Mouse (Mus musculus): ENCODE measurements at regions not wholly inside any gene's neighbourhood (a gene's known extent, or its start where the extent isn't known, plus 50 kb on each side); places are given as distances from the start of the nearest gene placed in this dataset.

DNA sequence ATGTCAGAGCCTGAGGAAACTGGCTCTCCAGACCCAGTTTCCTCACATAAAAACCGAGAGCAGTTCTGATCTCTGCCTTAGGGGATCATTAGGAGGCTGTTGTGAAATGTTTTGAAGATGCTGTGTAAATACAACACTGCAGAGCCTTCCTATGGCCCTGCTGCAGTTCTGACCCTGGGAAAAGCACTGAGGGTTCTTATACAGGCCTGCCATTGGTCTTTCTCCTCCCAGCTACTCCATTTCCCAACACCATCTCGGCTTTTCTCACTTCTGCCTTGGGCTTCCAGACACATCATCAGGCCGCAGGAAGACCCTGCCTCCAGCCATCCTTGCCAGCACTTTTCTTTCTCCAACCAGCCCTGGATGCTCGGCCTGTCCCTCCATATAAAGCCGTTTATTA, 181.9 kb upstream of the Bmper start:
- no peaks in the 10 kb centered on the region for H3K4me1 ChIP-seq (replicated peaks; ENCODE audit: control insufficient read depth, insufficient read depth, low read length)
- H3K4me3 ChIP-seq (ENCODE audit: control insufficient read depth, insufficient read depth, low read length) = no peak overlapping the region
- WGBS = 92% methylated on average over 5 of the region's 5 CpGs
- no peaks in the 10 kb centered on the region for H3K36me3 ChIP-seq (ENCODE audit: control insufficient read depth, insufficient read depth, low read length)
- no peaks in the 10 kb centered on the region for H3K27me3 ChIP-seq (ENCODE audit: control insufficient read depth, insufficient read depth, low read length)
- DNase-seq = no peak
- H3K27ac ChIP-seq (ENCODE audit: control insufficient read depth, insufficient read depth, low read length) = no peak overlapping the region
- TF ChIP-seq POLR2A (IDR thresholded peaks at IDR 0.05; ENCODE audit: control insufficient read depth, extremely low read depth, insufficient read depth, low read length, poor library complexity) = no peak
- no peak for TF ChIP-seq CTCF (IDR thresholded peaks at IDR 0.05; ENCODE audit: borderline replicate concordance, control insufficient read depth, extremely low read depth, insufficient read depth, low read length, poor library complexity)

DNA sequence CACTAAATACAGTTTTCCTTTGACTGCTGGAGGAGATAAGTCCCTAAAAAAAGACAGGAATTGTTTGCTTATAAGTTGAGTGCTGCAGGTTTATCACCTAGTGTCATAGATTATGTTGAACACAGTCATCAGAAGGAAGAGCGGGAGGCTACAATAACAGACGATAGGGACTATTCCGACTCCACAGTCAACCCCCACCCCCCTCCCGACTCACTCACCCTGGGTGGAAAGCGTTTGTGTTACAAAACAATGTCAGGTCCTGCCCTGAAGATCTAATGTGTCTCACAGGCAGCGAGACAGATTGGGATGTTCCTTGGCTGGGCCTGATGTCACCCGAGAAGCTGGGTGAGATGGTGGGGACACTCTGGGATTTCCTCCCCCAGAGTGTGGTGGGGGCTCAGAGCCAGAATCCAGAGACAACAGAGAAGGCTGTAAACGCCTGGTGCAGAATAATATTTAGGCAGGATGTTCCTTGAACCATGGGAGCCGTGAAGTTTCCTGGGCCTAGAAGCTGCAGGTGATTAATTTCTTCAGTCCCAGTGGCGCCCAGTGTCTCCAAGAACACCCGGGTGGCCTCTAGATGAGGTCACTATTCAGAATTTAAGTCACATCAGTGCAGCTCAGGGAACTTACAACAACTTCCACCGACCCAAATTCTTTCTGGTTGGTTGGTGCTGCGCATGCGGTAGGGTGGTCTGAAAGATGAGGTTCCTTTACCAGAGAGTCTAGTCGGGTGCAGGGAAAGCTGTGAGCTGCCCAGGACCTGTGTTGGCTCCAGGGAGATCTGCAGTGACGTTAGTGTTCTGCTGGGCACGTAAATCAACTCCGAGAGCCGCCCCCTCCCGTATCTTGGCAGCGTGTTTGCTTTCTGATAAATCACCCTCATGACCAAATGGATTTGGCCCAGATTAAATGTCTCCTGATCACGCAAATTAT, 181.1 kb upstream of the Bmper start:
- TF ChIP-seq CTCF (IDR thresholded peaks at IDR 0.05; ENCODE audit: borderline replicate concordance, control insufficient read depth, extremely low read depth, insufficient read depth, low read length, poor library complexity) = no peak
- no peak for TF ChIP-seq POLR2A (IDR thresholded peaks at IDR 0.05; ENCODE audit: control insufficient read depth, extremely low read depth, insufficient read depth, low read length, poor library complexity)
- Histone ChIP-seq H3K4me1 (replicated peaks; ENCODE audit: control insufficient read depth, insufficient read depth, low read length) (no peaks in the 10 kb centered on the region), H3K27me3 (ENCODE audit: control insufficient read depth, insufficient read depth, low read length) (no peaks in the 10 kb centered on the region), H3K27ac (ENCODE audit: control insufficient read depth, insufficient read depth, low read length) (no peak overlapping the region), H3K36me3 (ENCODE audit: control insufficient read depth, insufficient read depth, low read length) (no peaks in the 10 kb centered on the region), H3K4me3 (ENCODE audit: control insufficient read depth, insufficient read depth, low read length) (no peak overlapping the region)
- no peak for DNase-seq
- 91% methylated on average over 22 of the region's 22 CpGs for WGBS

DNA sequence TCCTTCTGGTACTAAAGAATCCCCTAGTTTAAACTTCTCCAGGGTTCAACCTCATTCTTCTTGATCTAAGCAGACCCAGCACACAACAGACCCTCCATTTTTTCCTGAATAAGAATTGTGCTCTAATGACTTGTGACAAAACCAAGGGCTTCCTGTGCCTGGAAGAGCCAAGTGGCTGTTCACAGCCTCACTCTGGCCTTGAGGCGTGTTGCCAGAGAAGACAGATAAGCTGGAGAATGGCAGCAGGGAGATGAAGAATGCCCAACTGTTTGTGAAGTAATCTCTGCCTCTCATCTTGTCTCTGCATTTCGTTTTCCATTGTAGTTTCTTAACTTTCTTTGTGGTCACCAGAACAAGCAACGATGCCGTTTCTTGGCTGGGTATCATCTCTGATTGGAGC, 179.9 kb upstream of the Bmper start:
- no peak overlapping the region for H3K4me3 ChIP-seq (ENCODE audit: control insufficient read depth, insufficient read depth, low read length)
- no peaks in the 10 kb centered on the region for H3K4me1 ChIP-seq (replicated peaks; ENCODE audit: control insufficient read depth, insufficient read depth, low read length)
- DNase-seq = no peak
- WGBS = 83% methylated on average over 4 of the region's 4 CpGs
- H3K27ac ChIP-seq (ENCODE audit: control insufficient read depth, insufficient read depth, low read length) = no peak overlapping the region
- no peaks in the 10 kb centered on the region for H3K36me3 ChIP-seq (ENCODE audit: control insufficient read depth, insufficient read depth, low read length)
- no peak for TF ChIP-seq CTCF (IDR thresholded peaks at IDR 0.05; ENCODE audit: borderline replicate concordance, control insufficient read depth, extremely low read depth, insufficient read depth, low read length, poor library complexity)
- no peak for TF ChIP-seq POLR2A (IDR thresholded peaks at IDR 0.05; ENCODE audit: control insufficient read depth, extremely low read depth, insufficient read depth, low read length, poor library complexity)
- H3K27me3 ChIP-seq (ENCODE audit: control insufficient read depth, insufficient read depth, low read length) = no peaks in the 10 kb centered on the region

DNA sequence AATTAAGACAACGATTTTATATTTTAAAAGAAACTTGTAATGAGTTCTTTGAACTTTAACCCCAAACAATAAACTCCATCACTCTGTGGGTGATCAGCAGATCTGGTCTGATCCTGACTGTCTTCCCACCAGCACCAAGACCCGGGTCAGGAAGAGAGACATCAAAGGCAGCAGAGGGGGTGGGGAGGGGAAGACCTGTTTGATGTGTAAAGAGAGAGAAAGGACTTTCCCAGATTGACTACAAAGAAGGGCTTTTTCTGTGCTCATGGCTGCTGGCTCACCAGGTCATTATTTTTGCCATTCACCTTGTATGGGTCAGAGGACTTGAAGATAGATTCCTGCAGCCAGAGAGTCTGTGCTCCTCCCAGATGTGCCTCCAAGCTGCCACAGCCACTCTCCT, 177.4 kb upstream of the Bmper start:
- Histone ChIP-seq H3K27ac (ENCODE audit: control insufficient read depth, insufficient read depth, low read length) (no peak overlapping the region), H3K4me1 (replicated peaks; ENCODE audit: control insufficient read depth, insufficient read depth, low read length) (no peaks in the 10 kb centered on the region), H3K36me3 (ENCODE audit: control insufficient read depth, insufficient read depth, low read length) (no peaks in the 10 kb centered on the region), H3K4me3 (ENCODE audit: control insufficient read depth, insufficient read depth, low read length) (no peak overlapping the region), H3K27me3 (ENCODE audit: control insufficient read depth, insufficient read depth, low read length) (no peaks in the 10 kb centered on the region)
- TF ChIP-seq CTCF (IDR thresholded peaks at IDR 0.05; ENCODE audit: borderline replicate concordance, control insufficient read depth, extremely low read depth, insufficient read depth, low read length, poor library complexity) (no peak), POLR2A (IDR thresholded peaks at IDR 0.05; ENCODE audit: control insufficient read depth, extremely low read depth, insufficient read depth, low read length, poor library complexity) (no peak)
- WGBS = 52% methylated on average over 2 of the region's 2 CpGs
- DNase-seq = no peak

DNA sequence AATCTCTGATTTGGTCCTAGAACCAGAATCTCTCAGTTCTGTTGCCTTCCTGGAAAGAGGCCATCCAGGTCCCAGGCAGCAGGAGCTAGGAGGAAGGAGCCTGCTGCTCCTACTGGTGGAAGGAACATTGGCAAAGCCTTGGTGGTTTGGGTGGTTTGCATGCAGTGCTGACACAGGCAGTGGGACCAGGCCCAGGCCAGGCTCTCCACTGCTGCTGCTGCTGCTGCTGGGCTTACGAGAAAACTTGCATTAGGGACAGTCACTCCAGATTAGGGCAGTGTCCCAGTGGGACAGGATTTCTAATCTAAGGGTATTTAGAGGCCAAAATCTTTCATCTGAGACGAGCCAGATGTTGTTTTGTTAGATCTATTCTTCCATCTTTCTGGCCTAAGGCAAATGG, 172.1 kb upstream of the Bmper start:
- no peaks in the 10 kb centered on the region for H3K4me1 ChIP-seq (replicated peaks; ENCODE audit: control insufficient read depth, insufficient read depth, low read length)
- no peak for TF ChIP-seq CTCF (IDR thresholded peaks at IDR 0.05; ENCODE audit: borderline replicate concordance, control insufficient read depth, extremely low read depth, insufficient read depth, low read length, poor library complexity)
- TF ChIP-seq POLR2A (IDR thresholded peaks at IDR 0.05; ENCODE audit: control insufficient read depth, extremely low read depth, insufficient read depth, low read length, poor library complexity) = no peak
- no peaks in the 10 kb centered on the region for H3K27me3 ChIP-seq (ENCODE audit: control insufficient read depth, insufficient read depth, low read length)
- no peaks in the 10 kb centered on the region for H3K36me3 ChIP-seq (ENCODE audit: control insufficient read depth, insufficient read depth, low read length)
- no peak overlapping the region for H3K4me3 ChIP-seq (ENCODE audit: control insufficient read depth, insufficient read depth, low read length)
- H3K27ac ChIP-seq (ENCODE audit: control insufficient read depth, insufficient read depth, low read length) = no peak overlapping the region
- no peak for DNase-seq
- 85% methylated on average over 2 of the region's 2 CpGs for WGBS

DNA sequence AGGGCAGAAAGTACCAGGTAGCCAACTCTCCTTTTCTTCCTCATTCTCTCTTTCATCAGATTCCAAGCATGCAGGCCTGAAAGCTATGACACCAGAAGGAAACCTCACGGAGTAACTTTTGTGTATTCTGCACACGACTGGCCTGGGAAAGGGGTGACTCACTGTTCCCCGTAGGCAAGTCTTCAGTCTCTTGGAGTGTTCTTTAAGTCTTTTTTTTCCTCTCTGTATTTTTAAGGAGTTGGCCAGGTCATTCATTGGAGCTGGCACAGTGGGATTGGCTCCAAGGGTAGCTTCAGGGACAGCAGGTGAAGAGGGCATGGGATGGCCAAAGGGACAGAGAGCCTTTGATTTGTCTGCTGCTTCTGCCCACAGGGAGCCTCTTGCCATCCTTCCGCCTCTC, 163.3 kb upstream of the Bmper start:
- H3K27me3 ChIP-seq (ENCODE audit: control insufficient read depth, insufficient read depth, low read length) = no peaks in the 10 kb centered on the region; the same call in 1 of the 2 replicates
- 96% methylated on average over 4 of the region's 4 CpGs for WGBS
- TF ChIP-seq POLR2A (IDR thresholded peaks at IDR 0.05; ENCODE audit: control insufficient read depth, extremely low read depth, insufficient read depth, low read length, poor library complexity) (no peak), CTCF (IDR thresholded peaks at IDR 0.05; ENCODE audit: borderline replicate concordance, control insufficient read depth, extremely low read depth, insufficient read depth, low read length, poor library complexity) (no peak)

More for the DNA sequence above, 163.3 kb upstream of the Bmper start:
- Histone ChIP-seq H3K4me3 (ENCODE audit: control insufficient read depth, insufficient read depth, low read length) (no peak overlapping the region), H3K4me1 (replicated peaks; ENCODE audit: control insufficient read depth, insufficient read depth, low read length) (peaks cover 9% of the 10 kb centered on the region), H3K36me3 (ENCODE audit: control insufficient read depth, insufficient read depth, low read length) (no peaks in the 10 kb centered on the region), H3K27ac (ENCODE audit: control insufficient read depth, insufficient read depth, low read length) (no peak overlapping the region)
- no peak for DNase-seq
